25 mouse cellular contexts compared by ENCODE assay signal in genomic region chr19:10052698-10053097, GRCm38 (mm10). TPM values are rescaled to one million over a fixed set of nuclear protein-coding genes. Genes with fewer than 3 reads are reported as not detected.
DNase-seq lines count a peak whose midpoint lies in the region; ATAC-seq and TF ChIP-seq lines count a peak whose summit lies in the region.
"Had no signal": no experiment of that assay in that cellular context is flagged by ENCODE, and none has a peak within 500 bp of the region (broad histone marks: within the 10 kb centered on the region; RNA-seq: fewer than 3 reads in every experiment).

No protein-coding gene starts in this region.

- 44% methylated on average over 4 of the region's 4 CpGs for WGBS in liver, adult 2 months
- WGBS in liver, postnatal 0 days (ENCODE audit: insufficient replicate concordance), result 70% methylated on average over 4 of the region's 4 CpGs

- ATAC-seq in liver, postnatal 0 days, result no peak
- peak; percentile 72 for ATAC-seq in granulocyte monocyte progenitor cell, adult 5-6 weeks (replicated peaks; ENCODE audit: poor library complexity, severe bottlenecking)
- ATAC-seq: forebrain, embryonic 14.5 days; forebrain, postnatal 0 days; hindbrain, postnatal 0 days; inflammation-experienced regulatory T-cells, adult 6 months; intestine, embryonic 16.5 days; Patski had no signal

- no peak overlapping the region for H3K4me3 ChIP-seq in liver, adult 2 months (ENCODE audit: insufficient read depth, low read depth, low read length)
- no peak overlapping the region for H3K4me3 ChIP-seq in liver, postnatal 0 days (ENCODE audit: low read depth, low read length)
- H3K4me3 ChIP-seq: embryonic facial prominence, embryonic 12.5 days; embryonic facial prominence, embryonic 15.5 days; gastrocnemius, adult 2 months; heart, embryonic 12.5 days; heart, embryonic 15.5 days had no signal

- no peak for TF ChIP-seq EP300 in liver, postnatal 0 days (IDR thresholded peaks at IDR 0.05; ENCODE audit: low read depth)

- no peak overlapping the region for H3K27ac ChIP-seq in liver, adult 2 months (replicated peaks; ENCODE audit: insufficient read depth, low read depth, low read length)
- H3K27ac ChIP-seq in liver, postnatal 0 days (ENCODE audit: low read depth), result no peak overlapping the region
- H3K27ac ChIP-seq: embryonic facial prominence, embryonic 12.5 days; embryonic facial prominence, embryonic 15.5 days; gastrocnemius, adult 2 months; heart, embryonic 15.5 days; hindbrain, embryonic 14.5 days; hindbrain, postnatal 0 days had no signal

- no peaks in the 10 kb centered on the region for H3K79me2 ChIP-seq in liver, adult 2 months (ENCODE audit: control insufficient read depth, insufficient read depth, low read length)

- H3K27me3 ChIP-seq in liver, adult 2 months (ENCODE audit: control insufficient read depth, insufficient read depth, low read length), result no peaks in the 10 kb centered on the region
- no peaks in the 10 kb centered on the region for H3K27me3 ChIP-seq in liver, postnatal 0 days (ENCODE audit: insufficient read depth, low read length)
- H3K27me3 ChIP-seq: embryonic facial prominence, embryonic 12.5 days; embryonic facial prominence, embryonic 15.5 days; heart, embryonic 12.5 days; heart, embryonic 15.5 days; Patski had no signal

- no peaks in the 10 kb centered on the region for H3K9me3 ChIP-seq in liver, postnatal 0 days (ENCODE audit: low read length)
- H3K9me3 ChIP-seq: embryonic facial prominence, embryonic 12.5 days; embryonic facial prominence, embryonic 15.5 days; heart, embryonic 12.5 days; heart, embryonic 15.5 days had no signal

- no peak for TF ChIP-seq CTCF in liver, adult 2 months (IDR thresholded peaks at IDR 0.05; ENCODE audit: low read depth, low read length)
- no peak for TF ChIP-seq CTCF in liver, postnatal 0 days (IDR thresholded peaks at IDR 0.05; ENCODE audit: low read depth)

- H3K36me3 ChIP-seq in liver, adult 2 months (ENCODE audit: control insufficient read depth, insufficient read depth, low read length), result peaks cover 4% of the 10 kb centered on the region
- H3K36me3 ChIP-seq in liver, postnatal 0 days (replicated peaks; ENCODE audit: insufficient read depth, low read length), result peaks cover 2% of the 10 kb centered on the region; the same call in 1 of the 2 replicates

- peaks cover 16% of the 10 kb centered on the region for H3K4me1 ChIP-seq in liver, adult 2 months (ENCODE audit: control insufficient read depth, insufficient read depth, low read length)
- peaks cover 13% of the 10 kb centered on the region for H3K4me1 ChIP-seq in liver, postnatal 0 days (ENCODE audit: insufficient read depth)
- H3K4me1 ChIP-seq: embryonic facial prominence, embryonic 12.5 days; embryonic facial prominence, embryonic 15.5 days had no signal

- no peak overlapping the region for H3K9ac ChIP-seq in liver, adult 2 months (ENCODE audit: low read depth, low read length)
- no peak overlapping the region for H3K9ac ChIP-seq in liver, postnatal 0 days (replicated peaks)
- H3K9ac ChIP-seq: embryonic facial prominence, embryonic 12.5 days; embryonic facial prominence, embryonic 15.5 days; forebrain, postnatal 0 days; heart, embryonic 12.5 days; heart, embryonic 15.5 days; hindbrain, embryonic 14.5 days had no signal

- no peak for TF ChIP-seq POLR2A in liver, adult 2 months (IDR thresholded peaks at IDR 0.05; ENCODE audit: extremely low read depth, insufficient read depth, low read length)

- H3K4me2 ChIP-seq in liver, postnatal 0 days (ENCODE audit: low read depth, low read length), result no peak overlapping the region
- H3K4me2 ChIP-seq: embryonic facial prominence, embryonic 12.5 days; embryonic facial prominence, embryonic 15.5 days; heart, embryonic 12.5 days; heart, embryonic 15.5 days; hindbrain, embryonic 14.5 days had no signal

- DNase-seq in adrenal gland, adult (ENCODE audit: inconsistent age in 2 of 2, low spot score in 1 of 2), result peak; percentile 59 to 80
- DNase-seq in adrenal gland, postnatal 36 days, result no peak
- peak; percentile 45 for DNase-seq in liver, adult 2 months (ENCODE audit: extremely low read depth, low read depth, low spot score)
- no peak for DNase-seq in liver, postnatal 0 days
- no peak for DNase-seq in thymus, postnatal 0 days (ENCODE audit: low spot score)
- DNase-seq: adrenal gland, adult 2 months; cerebellum, adult 11-12 months; cerebellum, adult 8-10 months; cerebellum, postnatal 14 days; forebrain, postnatal 0 days; gastrocnemius, adult 2 months; gastrocnemius, postnatal 14 days; heart, postnatal 10 days; heart, postnatal 4 days had no signal

RNA-seq across cellular contexts. Expression of gene Fads3, which starts 11.3 kb away (rescaled TPM):
- total RNA-seq in adrenal gland, postnatal 36 days (2021), result 10 to 100 TPM in 1 of 2 experiments, 1 to 10 TPM in 1; 9.4 to 23.4 TPM
- total RNA-seq in liver, adult 2 months (2014; rRNA removed), result 1.4 and 2.8 TPM in 2 replicates
- 4.8 TPM in 2 replicates for polyA plus RNA-seq in liver, adult 2 months (2012; rRNA removed)
- polyA plus RNA-seq in liver, postnatal 0 days (2015; fragmentation: Nextera tagmentation; extraction: Ambion mirVana), result 1.7 and 2.0 TPM in 2 replicates
- 0.38 and 0.97 TPM in 2 replicates for total RNA-seq in granulocyte monocyte progenitor cell, adult 5-6 weeks (2014; fragmentation: Nextera tagmentation)
- total RNA-seq in granulocyte monocyte progenitor cell, adult 5-6 weeks (2017), result 0.22 and 1.4 TPM in 2 replicates
- 1.2 and 1.6 TPM in 2 replicates for polyA plus RNA-seq in thymus, postnatal 0 days (2015; fragmentation: Nextera tagmentation; extraction: Ambion mirVana)
- polyA plus RNA-seq: inflammation-experienced regulatory T-cells, adult 6 months had no signal

RNA-seq across cellular contexts. Expression of gene Fads2, which starts 48.8 kb away (rescaled TPM):
- 1,000 to 10,000 TPM; 1,648 to 1,771 TPM for total RNA-seq in adrenal gland, postnatal 36 days (2021)
- total RNA-seq in liver, adult 2 months (2014; rRNA removed), result 284 and 293 TPM in 2 replicates
- 586 and 618 TPM in 2 replicates for polyA plus RNA-seq in liver, adult 2 months (2012; rRNA removed)
- polyA plus RNA-seq in liver, postnatal 0 days (2015; fragmentation: Nextera tagmentation; extraction: Ambion mirVana), result 203 and 216 TPM in 2 replicates
- total RNA-seq in granulocyte monocyte progenitor cell, adult 5-6 weeks (2014; fragmentation: Nextera tagmentation), result 4.8 and 5.5 TPM in 2 replicates
- total RNA-seq in granulocyte monocyte progenitor cell, adult 5-6 weeks (2017), result 3.7 and 5.4 TPM in 2 replicates
- 27.7 and 29.0 TPM in 2 replicates for polyA plus RNA-seq in thymus, postnatal 0 days (2015; fragmentation: Nextera tagmentation; extraction: Ambion mirVana)

RNA-seq across cellular contexts. Expression of gene Rab3il1, which starts 51.2 kb away (rescaled TPM):
- total RNA-seq in adrenal gland, postnatal 36 days (2021), result 1 to 10 TPM; 5.6 to 6.6 TPM
- total RNA-seq in liver, adult 2 months (2014; rRNA removed), result 3.1 and 4.0 TPM in 2 replicates
- polyA plus RNA-seq in liver, adult 2 months (2012; rRNA removed), result 3.1 and 3.8 TPM in 2 replicates
- polyA plus RNA-seq in liver, postnatal 0 days (2015; fragmentation: Nextera tagmentation; extraction: Ambion mirVana), result 74.9 and 80.9 TPM in 2 replicates
- total RNA-seq in granulocyte monocyte progenitor cell, adult 5-6 weeks (2014; fragmentation: Nextera tagmentation), result 3.7 and 8.2 TPM in 2 replicates
- total RNA-seq in granulocyte monocyte progenitor cell, adult 5-6 weeks (2017), result 1.9 and 2.8 TPM in 2 replicates
- polyA plus RNA-seq in thymus, postnatal 0 days (2015; fragmentation: Nextera tagmentation; extraction: Ambion mirVana), result 12.6 and 13.3 TPM in 2 replicates
- polyA plus RNA-seq: inflammation-experienced regulatory T-cells, adult 6 months had no signal

RNA-seq across cellular contexts. Expression of gene Best1, which starts 51.3 kb away (rescaled TPM):
- under 1 TPM; 0.16 to 0.36 TPM for total RNA-seq in adrenal gland, postnatal 36 days (2021)
- not detected in 2 replicates for total RNA-seq in liver, adult 2 months (2014; rRNA removed)
- polyA plus RNA-seq in liver, adult 2 months (2012; rRNA removed), result 0.05 TPM in 1 of 2 replicates, not detected in the other
- 0.08 and 0.13 TPM in 2 replicates for polyA plus RNA-seq in liver, postnatal 0 days (2015; fragmentation: Nextera tagmentation; extraction: Ambion mirVana)
- not detected in 2 replicates for total RNA-seq in granulocyte monocyte progenitor cell, adult 5-6 weeks (2014; fragmentation: Nextera tagmentation)
- 0.09 TPM in 1 of 2 replicates, not detected in the other for total RNA-seq in granulocyte monocyte progenitor cell, adult 5-6 weeks (2017)
- polyA plus RNA-seq in thymus, postnatal 0 days (2015; fragmentation: Nextera tagmentation; extraction: Ambion mirVana), result 0.39 and 0.54 TPM in 2 replicates
- total RNA-seq: heart, postnatal 4 days had no signal
- polyA plus RNA-seq: Patski had no signal

Comparison
In these comparisons a context has a peak if more than half of its experiments do, and no peak if none do; other contexts are left out.
1. DNase-seq: peak in adrenal gland, adult (2 of 2) and liver, adult 2 months (single experiment); none in adrenal gland, postnatal 36 days (0 of 2), liver, postnatal 0 days (single experiment) and thymus, postnatal 0 days (single experiment).
2. RNA of gene Fads2, which starts 48.8 kb away (total RNA-seq): 1,648 to 1,771 TPM in adrenal gland, postnatal 36 days and 284 to 293 TPM in liver, adult 2 months; 3.7 to 5.5 TPM in granulocyte monocyte progenitor cell, adult 5-6 weeks; every median in the first group is over 10 times any median in the second.